In genomic region chr11:77806855-77807254, GRCm38 (mm10) we compare ENCODE assay signal across 27 mouse cellular contexts. TPM values are rescaled to one million over a fixed set of nuclear protein-coding genes. Genes with fewer than 3 reads are reported as not detected.
DNase-seq lines count a peak whose midpoint lies in the region; ATAC-seq and TF ChIP-seq lines count a peak whose summit lies in the region.
"Had no signal": no experiment of that assay in that cellular context is flagged by ENCODE, and none has a peak within 500 bp of the region (broad histone marks: within the 10 kb centered on the region; RNA-seq: fewer than 3 reads in every experiment).

No protein-coding gene starts in this region.

- no peaks in the 10 kb centered on the region for H3K9me3 ChIP-seq in heart, embryonic 11.5 days (replicated peaks; ENCODE audit: control insufficient read depth, low read length)
- no peaks in the 10 kb centered on the region for H3K9me3 ChIP-seq in heart, postnatal 0 days (replicated peaks; ENCODE audit: control insufficient read depth, low read length)
- H3K9me3 ChIP-seq in ES-Bruce4 (replicated peaks; ENCODE audit: control insufficient read depth, insufficient read depth, low read length, poor library complexity, severe bottlenecking): no peaks in the 10 kb centered on the region; the same call in 1 of the 2 replicates
- H3K9me3 ChIP-seq: embryonic facial prominence, embryonic 10.5 days; limb, embryonic 15.5 days; megakaryocyte, embryonic 14.5 days; neural tube, embryonic 13.5 days had no signal

- peaks cover 47% of the 10 kb centered on the region for H3K4me1 ChIP-seq in heart, embryonic 11.5 days (ENCODE audit: control insufficient read depth, insufficient read depth, low read length)
- H3K4me1 ChIP-seq in heart, postnatal 0 days (ENCODE audit: control insufficient read depth, insufficient read depth): peaks cover 72% of the 10 kb centered on the region
- peaks cover 9% of the 10 kb centered on the region for H3K4me1 ChIP-seq in ES-Bruce4 (ENCODE audit: control insufficient read depth, insufficient read depth, low read length)

- TF ChIP-seq EP300 in heart, postnatal 0 days (IDR thresholded peaks at IDR 0.05; ENCODE audit: low read depth): no peak
- TF ChIP-seq EP300 in ES-Bruce4 (IDR thresholded peaks at IDR 0.05; ENCODE audit: insufficient read depth, low read depth, low read length): no peak

- 66% methylated on average over 6 of the region's 6 CpGs for WGBS in heart, embryonic 11.5 days (ENCODE audit: insufficient replicate concordance)
- 38% methylated on average over 6 of the region's 6 CpGs for WGBS in heart, postnatal 0 days

- 0 out of 2 replicates have a peak overlapping the region, but pooled peaks have one; percentile 4 for H3K4me2 ChIP-seq in heart, embryonic 11.5 days
- peak overlapping the region; percentile 0; the same call in 1 of the 2 replicates for H3K4me2 ChIP-seq in heart, postnatal 0 days (ENCODE audit: low read depth, low read length)
- H3K4me2 ChIP-seq: limb, embryonic 15.5 days; lung, embryonic 14.5 days; neural tube, embryonic 13.5 days had no signal

- no peak overlapping the region for H3K4me3 ChIP-seq in heart, embryonic 11.5 days (ENCODE audit: low read depth, low read length)
- no peak overlapping the region for H3K4me3 ChIP-seq in heart, postnatal 0 days (ENCODE audit: low read depth, low read length)
- no peak overlapping the region for H3K4me3 ChIP-seq in ES-Bruce4 (ENCODE audit: low read depth, low read length)
- H3K4me3 ChIP-seq: embryonic facial prominence, embryonic 10.5 days; limb, embryonic 15.5 days; megakaryocyte, embryonic 14.5 days; neural tube, embryonic 13.5 days had no signal

- H3K27ac ChIP-seq in heart, embryonic 11.5 days (ENCODE audit: low read depth, low read length): peak overlapping the region; percentile 22; the same call in 1 of the 2 replicates
- H3K27ac ChIP-seq in heart, postnatal 0 days (ENCODE audit: low read depth): peak overlapping the region; percentile 44
- peak overlapping the region; percentile 63 for H3K27ac ChIP-seq in ES-Bruce4 (ENCODE audit: insufficient read depth, low read length)
- H3K27ac ChIP-seq: embryonic facial prominence, embryonic 10.5 days; hindbrain, postnatal 0 days; limb, embryonic 15.5 days; liver, embryonic 14.5 days; neural tube, embryonic 13.5 days had no signal

- no peaks in the 10 kb centered on the region for H3K27me3 ChIP-seq in heart, embryonic 11.5 days (ENCODE audit: control insufficient read depth, insufficient read depth, low read length)
- H3K27me3 ChIP-seq in heart, postnatal 0 days (ENCODE audit: control insufficient read depth, insufficient read depth, low read length): no peaks in the 10 kb centered on the region
- no peaks in the 10 kb centered on the region for H3K27me3 ChIP-seq in ES-Bruce4 (ENCODE audit: control insufficient read depth, insufficient read depth, low read length, poor library complexity, severe bottlenecking)
- H3K27me3 ChIP-seq: limb, embryonic 15.5 days; neural tube, embryonic 13.5 days had no signal

- TF ChIP-seq POLR2A in ES-Bruce4 (IDR thresholded peaks at IDR 0.05; ENCODE audit: insufficient read depth, low read length): no peak

- 0 out of 2 replicates have a peak, but pooled peaks cover 2% of the 10 kb centered on the region for H3K36me3 ChIP-seq in heart, embryonic 11.5 days (ENCODE audit: control insufficient read depth, insufficient read depth, low read length)
- peaks cover 14% of the 10 kb centered on the region for H3K36me3 ChIP-seq in heart, postnatal 0 days (replicated peaks; ENCODE audit: control insufficient read depth, insufficient read depth, low read length)
- H3K36me3 ChIP-seq in ES-Bruce4 (ENCODE audit: control insufficient read depth, insufficient read depth, low read length, poor library complexity, severe bottlenecking): no peaks in the 10 kb centered on the region
- H3K36me3 ChIP-seq: limb, embryonic 15.5 days; neural tube, embryonic 13.5 days had no signal

- intact Hi-C loops in heart, postnatal 25 days (cut with DNase I): no loop called here

- DNase-seq in adrenal gland, adult 2 months: peak; percentile 69
- no peak for DNase-seq in adrenal gland, postnatal 4 days (ENCODE audit: low spot score in 2 of 2)
- DNase-seq in heart, postnatal 25 days (ENCODE audit: low spot score): no peak
- no peak for DNase-seq in heart, postnatal 0 days (ENCODE audit: low spot score)
- DNase-seq in heart, adult 9 months (ENCODE audit: low spot score in 2 of 2): no peak
- DNase-seq in frontal cortex, adult 2 months (ENCODE audit: extremely low spot score in 1 of 2, low spot score in 1 of 2): no peak
- DNase-seq: cerebellum, adult 11-12 months; left cerebral cortex, postnatal 4 days; midbrain, embryonic 14.5 days; retina, postnatal 1 day had no signal

- ATAC-seq in heart, embryonic 11.5 days (replicated peaks; ENCODE audit: insufficient number of reproducible peaks, low FRiP score, low TSS enrichment): no peak
- no peak for ATAC-seq in heart, postnatal 0 days (ENCODE audit: insufficient read depth, low read depth)
- ATAC-seq: intestine, embryonic 16.5 days had no signal

- H3K9ac ChIP-seq in heart, embryonic 11.5 days (ENCODE audit: low read depth, low read length): no peak overlapping the region; the same call in 1 of the 2 replicates
- H3K9ac ChIP-seq in heart, postnatal 0 days (replicated peaks; ENCODE audit: low read depth, low read length): no peak overlapping the region
- peak overlapping the region; percentile 1; the same call in 1 of the 2 replicates for H3K9ac ChIP-seq in ES-Bruce4 (ENCODE audit: low read depth, poor library complexity, severe bottlenecking)
- H3K9ac ChIP-seq: limb, embryonic 15.5 days; liver, embryonic 14.5 days; lung, embryonic 14.5 days; neural tube, embryonic 13.5 days had no signal

- no peak for TF ChIP-seq CTCF in heart, postnatal 0 days (IDR thresholded peaks at IDR 0.05; ENCODE audit: low read depth)
- no peak for TF ChIP-seq CTCF in ES-Bruce4 (IDR thresholded peaks at IDR 0.05; ENCODE audit: low read depth, low read length)

RNA-seq across cellular contexts. Expression of gene Gm10277, which starts 19.3 kb away (rescaled TPM):
- not detected for total RNA-seq in adrenal gland, adult 2 months (2021)
- not detected in 2 replicates for polyA plus RNA-seq in adrenal gland, adult 2 months (2012; rRNA removed)
- total RNA-seq in adrenal gland, postnatal 4 days (2021): not detected
- polyA plus RNA-seq in heart, embryonic 11.5 days (2014; fragmentation: Nextera tagmentation; extraction: Ambion mirVana): 0.55 and 0.87 TPM in 2 replicates
- total RNA-seq in heart, postnatal 25 days (2021): not detected
- not detected in 2 replicates for total RNA-seq in heart, postnatal 0 days (2014; rRNA removed; ENCODE audit: low replicate concordance)
- polyA plus RNA-seq in heart, postnatal 0 days (2015; fragmentation: Nextera tagmentation; extraction: Ambion mirVana): 0.41 and 0.52 TPM in 2 replicates
- polyA plus RNA-seq in ES-Bruce4 (2011; ENCODE audit: insufficient read depth, insufficient read length, low read depth, missing spikeins): not detected in 2 replicates
- not detected in 2 replicates for polyA plus RNA-seq in frontal cortex, adult 2 months (2012; rRNA removed)
- total RNA-seq: gastrocnemius, adult 18-20 months; hindbrain, postnatal 0 days; layer of hippocampus, postnatal 10 days; left cerebral cortex, adult 8-10 months; left cerebral cortex, postnatal 4 days had no signal
- polyA plus RNA-seq: cortical plate, adult 2 months; spleen, adult 2 months; testis, adult 2 months; urinary bladder, adult 2 months had no signal

RNA-seq across cellular contexts. Expression of gene Myo18a, which starts 43.8 kb away (rescaled TPM):
- 10 to 100 TPM; 50.4 to 75.6 TPM for total RNA-seq in adrenal gland, adult 2 months (2021)
- 66.5 and 70.4 TPM in 2 replicates for polyA plus RNA-seq in adrenal gland, adult 2 months (2012; rRNA removed)
- 10 to 100 TPM; 90.0 to 90.8 TPM for total RNA-seq in adrenal gland, postnatal 4 days (2021)
- 94.0 and 96.7 TPM in 2 replicates for polyA plus RNA-seq in heart, embryonic 11.5 days (2014; fragmentation: Nextera tagmentation; extraction: Ambion mirVana)
- total RNA-seq in heart, postnatal 25 days (2021): 100 to 1,000 TPM; 273 to 280 TPM
- total RNA-seq in heart, postnatal 0 days (2014; rRNA removed; ENCODE audit: low replicate concordance): 181 and 218 TPM in 2 replicates
- polyA plus RNA-seq in heart, postnatal 0 days (2015; fragmentation: Nextera tagmentation; extraction: Ambion mirVana): 80.0 and 82.5 TPM in 2 replicates
- polyA plus RNA-seq in ES-Bruce4 (2011; ENCODE audit: insufficient read depth, insufficient read length, low read depth, missing spikeins): 59.6 and 62.7 TPM in 2 replicates
- polyA plus RNA-seq in frontal cortex, adult 2 months (2012; rRNA removed): 67.7 and 73.8 TPM in 2 replicates
